Mouse (Mus musculus): ENCODE results near the gene Ptch2.

The Ptch2 gene

DNA sequence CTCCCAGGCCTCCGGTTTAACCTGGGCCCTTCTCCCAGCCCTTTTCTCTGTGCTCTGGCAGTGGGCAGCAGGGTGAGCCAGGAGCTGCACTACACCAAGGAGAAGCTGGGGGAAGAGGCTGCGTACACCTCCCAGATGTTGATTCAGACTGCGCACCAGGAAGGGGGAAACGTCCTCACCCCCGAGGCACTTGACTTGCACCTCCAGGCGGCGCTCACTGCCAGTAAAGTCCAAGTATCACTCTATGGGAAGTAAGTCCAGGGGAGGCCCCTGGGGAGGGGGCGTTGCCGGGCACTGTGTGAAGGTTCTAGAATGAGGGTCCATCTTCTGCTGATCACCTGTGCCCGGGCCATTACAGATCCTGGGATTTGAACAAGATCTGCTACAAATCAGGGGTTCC lies 8.8 kb downstream of the Ptch2 start:
- DNase-seq (ENCODE audit: low spot score in 2 of 2), result no peak

DNA sequence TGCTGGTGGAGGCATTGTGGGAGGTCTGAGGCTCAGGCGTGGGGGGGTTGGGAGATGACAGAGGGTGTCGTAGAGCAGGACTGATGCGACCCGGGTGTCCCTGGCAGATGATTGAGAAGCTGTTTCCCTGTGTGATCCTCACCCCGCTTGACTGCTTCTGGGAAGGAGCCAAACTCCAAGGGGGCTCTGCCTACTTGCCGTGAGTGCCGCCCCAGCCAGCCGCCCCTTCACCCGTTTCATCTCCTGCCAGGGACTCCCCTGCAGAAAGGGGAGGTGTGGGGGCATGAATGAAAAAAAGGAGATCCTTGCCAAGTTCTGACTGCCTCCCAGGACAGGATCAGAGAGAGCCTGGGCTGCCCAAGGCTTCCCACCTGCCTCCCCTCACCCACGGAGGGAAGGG lies 9.3 kb downstream of the Ptch2 start:
- no peak for DNase-seq (ENCODE audit: low spot score in 2 of 2)

DNA sequence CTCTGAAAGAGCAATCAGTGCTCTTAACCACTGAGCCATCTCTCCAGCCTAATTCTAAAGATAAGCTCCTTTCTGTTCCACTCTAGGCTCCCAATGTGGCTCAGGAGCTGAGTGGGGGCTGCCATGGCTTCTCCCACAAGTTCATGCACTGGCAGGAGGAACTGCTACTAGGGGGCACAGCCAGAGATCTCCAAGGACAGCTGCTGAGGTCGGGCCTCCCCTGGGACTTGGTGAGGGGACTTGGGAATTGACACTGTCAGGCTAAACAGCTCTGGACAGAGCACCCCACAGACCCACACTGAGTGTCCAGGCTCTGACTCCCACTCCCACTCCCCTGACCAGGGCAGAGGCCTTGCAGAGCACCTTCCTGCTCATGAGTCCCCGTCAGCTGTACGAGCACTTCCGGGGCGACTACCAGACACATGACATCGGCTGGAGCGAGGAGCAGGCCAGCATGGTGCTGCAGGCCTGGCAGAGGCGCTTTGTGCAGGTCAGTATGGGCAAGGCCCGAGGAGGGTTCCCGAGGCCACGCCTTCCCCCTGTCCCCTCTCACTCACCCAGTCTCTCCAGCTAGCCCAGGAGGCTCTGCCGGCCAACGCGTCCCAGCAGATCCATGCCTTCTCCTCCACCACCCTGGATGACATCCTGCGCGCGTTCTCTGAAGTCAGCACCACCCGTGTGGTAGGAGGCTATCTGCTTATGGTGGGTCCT lies 12.1 kb downstream of the Ptch2 start:
- DNase-seq (ENCODE audit: low spot score in 2 of 2), result no peak

DNA sequence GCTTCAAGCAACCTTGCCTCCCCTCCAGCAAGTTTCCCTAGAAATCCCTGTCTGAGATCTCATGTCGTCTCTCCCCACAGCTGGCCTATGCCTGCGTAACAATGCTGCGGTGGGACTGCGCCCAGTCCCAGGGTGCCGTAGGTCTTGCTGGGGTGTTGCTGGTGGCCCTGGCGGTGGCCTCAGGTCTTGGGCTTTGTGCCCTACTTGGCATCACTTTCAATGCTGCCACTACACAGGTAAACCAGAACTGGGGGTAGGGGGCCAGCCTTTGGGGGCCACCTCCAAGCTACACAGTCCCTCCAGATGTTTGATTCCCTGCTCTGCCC lies 12.6 kb downstream of the Ptch2 start:
- DNase-seq (ENCODE audit: low spot score in 2 of 2), result no peak

DNA sequence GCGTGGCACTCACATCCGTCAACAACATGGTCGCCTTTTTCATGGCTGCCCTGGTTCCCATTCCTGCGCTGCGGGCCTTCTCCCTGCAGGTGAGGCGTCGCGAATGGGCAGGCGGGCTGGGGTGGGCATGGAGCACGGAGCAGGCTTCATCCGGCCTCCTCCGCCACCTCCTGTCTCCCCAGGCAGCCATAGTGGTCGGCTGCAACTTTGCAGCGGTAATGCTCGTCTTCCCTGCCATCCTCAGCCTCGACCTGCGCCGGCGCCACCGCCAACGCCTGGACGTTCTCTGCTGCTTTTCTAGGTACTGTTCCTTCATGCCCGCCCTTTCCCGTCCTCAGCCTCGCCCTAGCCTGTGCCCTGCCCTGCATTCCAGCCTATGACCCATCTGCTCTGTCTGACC lies 13.5 kb downstream of the Ptch2 start:
- DNase-seq (ENCODE audit: low spot score in 2 of 2), result no peak

DNA sequence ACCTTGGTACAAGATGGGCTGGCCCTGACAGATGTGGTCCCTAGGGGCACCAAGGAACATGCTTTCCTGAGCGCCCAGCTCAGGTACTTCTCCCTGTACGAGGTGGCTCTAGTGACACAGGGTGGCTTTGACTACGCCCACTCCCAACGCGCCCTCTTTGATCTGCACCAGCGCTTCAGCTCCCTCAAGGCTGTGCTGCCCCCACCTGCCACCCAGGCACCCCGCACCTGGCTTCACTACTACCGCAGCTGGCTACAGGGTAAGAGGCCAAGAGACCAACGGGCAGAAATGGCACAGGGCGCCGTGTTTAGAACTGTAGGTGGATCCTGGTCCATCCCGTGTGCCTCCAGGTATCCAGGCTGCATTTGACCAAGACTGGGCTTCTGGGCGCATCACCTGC lies 14.4 kb downstream of the Ptch2 start:
- no peak for DNase-seq (ENCODE audit: low spot score in 2 of 2)

DNA sequence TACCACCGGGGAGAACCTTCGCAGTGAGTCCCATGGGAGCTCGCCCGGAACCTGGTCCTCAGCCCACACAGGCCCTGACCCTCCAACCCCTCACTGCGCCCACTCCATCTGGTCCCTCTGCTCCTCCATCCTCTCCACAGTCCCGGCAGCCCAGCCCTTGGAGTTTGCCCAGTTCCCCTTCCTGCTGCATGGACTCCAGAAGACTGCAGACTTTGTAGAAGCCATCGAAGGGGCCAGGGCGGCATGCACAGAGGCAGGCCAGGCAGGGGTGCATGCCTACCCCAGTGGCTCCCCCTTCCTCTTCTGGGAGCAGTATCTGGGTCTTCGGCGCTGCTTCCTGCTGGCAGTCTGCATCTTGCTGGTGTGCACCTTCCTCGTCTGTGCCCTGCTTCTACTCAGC lies 15.1 kb downstream of the Ptch2 start:
- no peak for DNase-seq (ENCODE audit: low spot score in 2 of 2)

DNA sequence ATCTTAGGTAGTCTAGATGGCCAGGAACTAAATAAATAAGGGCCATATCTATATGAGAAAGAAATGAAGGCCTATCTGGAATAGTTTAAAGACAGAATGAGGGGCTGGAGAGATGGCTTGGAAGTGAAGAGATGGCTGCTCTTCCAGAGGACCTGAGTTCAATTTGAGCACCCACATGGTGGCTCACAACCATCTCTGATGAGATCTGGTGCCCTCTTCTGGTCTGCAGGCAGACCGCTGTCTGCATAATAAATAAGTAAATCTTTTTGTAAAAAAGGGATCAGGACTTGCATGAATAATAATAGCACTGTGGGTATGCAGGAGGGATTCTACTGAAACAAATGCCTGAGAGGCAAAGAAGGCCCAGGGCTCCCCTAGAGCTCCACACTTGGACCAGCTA lies 17.4 kb downstream of the Ptch2 start:
- DNase-seq (ENCODE audit: low spot score in 2 of 2), result no peak

DNA sequence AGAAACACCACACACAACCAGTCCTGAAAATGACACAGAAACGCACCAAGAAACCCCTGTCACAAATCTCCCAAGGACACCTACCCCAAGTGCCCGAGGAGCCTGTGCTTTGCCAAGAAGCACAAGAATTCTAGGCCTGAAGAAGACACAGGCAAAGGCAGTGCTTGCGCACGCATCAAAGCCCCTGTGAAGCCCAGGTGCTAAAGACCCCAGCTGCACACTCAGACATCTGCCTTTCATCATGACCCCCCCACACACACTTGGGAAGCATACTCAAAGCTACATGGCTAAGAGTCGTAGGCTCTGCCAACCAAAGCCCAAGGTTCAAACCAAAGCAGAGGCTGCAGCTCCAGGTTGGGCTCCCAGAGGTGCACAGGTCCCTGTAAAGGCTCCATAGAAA lies 19.7 kb downstream of the Ptch2 start:
- DNase-seq (ENCODE audit: low spot score in 2 of 2), result no peak

DNA sequence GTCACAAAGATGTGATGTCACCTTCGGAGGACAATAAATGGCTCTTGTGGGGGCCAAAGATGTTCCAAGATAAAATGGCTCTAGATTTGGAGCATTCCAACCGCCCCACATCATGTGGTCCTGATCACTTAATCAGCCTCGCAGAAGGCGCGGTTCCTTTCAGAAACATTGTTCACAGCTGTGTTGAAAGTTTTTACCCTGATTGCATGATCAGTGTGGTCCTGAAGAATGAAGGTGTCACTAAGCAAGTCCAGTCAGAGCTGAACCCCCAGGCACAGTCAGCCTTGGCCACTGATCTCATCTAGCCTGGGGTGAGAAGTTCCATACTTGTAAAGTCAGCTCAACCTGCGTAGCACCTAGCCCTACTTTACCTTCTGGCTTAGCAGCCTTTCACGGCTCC lies 22.1 kb downstream of the Ptch2 start:
- DNase-seq (ENCODE audit: low spot score in 2 of 2), result no peak

DNA sequence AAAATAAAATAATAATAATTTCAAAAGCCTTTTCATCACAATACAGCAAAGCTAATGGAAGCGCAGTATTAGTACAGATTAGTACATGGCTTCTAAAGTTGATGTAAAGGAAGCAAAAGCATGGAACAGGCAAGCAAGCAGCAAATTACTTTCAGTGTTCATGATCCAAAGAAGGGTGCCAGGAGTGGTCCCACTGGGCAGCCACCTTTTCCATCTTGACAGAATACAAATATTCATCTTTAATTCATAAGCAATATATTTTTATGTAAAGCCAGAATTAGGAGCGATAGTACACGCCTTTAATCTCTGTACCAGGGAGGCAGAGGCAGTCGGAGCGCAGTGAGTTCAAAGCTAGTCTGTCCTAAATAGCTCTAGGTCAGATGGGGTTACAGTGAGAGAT lies 23.8 kb downstream of the Ptch2 start:
- DNase-seq (ENCODE audit: low spot score in 2 of 2), result no peak

DNA sequence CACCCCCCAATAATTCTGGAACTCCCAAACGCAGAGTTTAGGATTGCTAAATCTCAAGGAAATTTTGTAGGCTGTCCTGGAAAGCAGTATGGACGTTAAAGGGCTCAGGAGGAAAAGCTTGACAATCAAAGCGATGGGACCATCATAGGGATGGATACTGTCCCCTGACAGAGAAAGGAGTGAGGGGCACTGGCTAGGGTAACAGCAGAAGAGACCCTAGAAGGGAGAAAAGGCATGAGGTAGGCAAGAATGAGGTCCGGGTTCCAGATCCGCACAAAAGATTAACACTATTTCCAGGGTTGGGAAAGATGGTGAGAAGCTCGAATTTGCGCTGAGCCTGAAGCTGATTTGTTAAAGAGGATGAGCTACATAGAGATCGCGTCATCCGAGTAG lies 24.2 kb downstream of the Ptch2 start:
- DNase-seq (ENCODE audit: low spot score in 2 of 2), result no peak

DNA sequence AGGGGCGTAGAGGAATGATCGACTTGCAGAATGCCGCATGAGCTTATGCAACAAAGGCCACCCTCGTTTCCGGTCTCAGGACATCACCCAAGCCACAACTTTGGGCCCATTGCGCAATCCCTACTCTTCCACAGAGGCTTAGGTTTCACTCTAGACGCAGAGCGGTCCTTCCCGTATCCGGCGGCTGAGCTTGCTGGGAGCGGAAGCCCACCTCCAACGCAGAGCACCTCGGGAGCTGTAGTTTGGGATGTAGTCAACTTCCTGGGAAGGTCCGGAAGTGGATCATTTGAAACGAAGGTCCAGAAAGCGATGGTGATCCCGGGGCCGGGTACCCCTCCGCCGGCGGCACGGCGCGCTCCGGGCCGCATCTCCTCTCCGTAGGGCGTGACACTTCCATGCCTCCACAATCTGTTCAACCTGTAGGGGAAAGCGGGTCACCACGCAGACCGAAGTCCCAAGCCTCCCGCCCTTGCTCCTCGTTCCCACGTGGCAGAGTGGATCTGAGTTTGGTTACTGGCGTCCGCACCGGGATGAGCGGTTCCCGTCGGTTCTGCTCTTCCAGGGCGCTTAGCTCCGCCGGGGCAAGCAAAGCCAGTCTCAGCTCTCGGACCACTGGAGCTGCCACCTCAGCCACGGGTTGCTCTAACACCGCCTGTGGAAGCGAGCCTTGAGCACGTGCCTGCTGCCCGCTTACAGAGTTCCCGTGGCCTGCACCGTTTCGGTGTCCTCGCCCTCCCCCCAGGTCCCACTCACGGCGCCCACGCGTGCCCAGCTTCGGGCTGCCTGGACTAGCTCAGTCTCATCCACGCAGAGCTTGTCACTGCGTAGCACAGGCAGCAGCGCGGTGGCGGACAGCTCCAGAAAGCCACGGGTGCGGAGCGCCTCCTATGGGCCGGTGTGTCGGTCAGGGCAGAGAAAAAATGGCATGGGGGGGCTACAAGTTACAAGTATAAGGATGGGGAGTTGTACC lies 24.9 kb downstream of the Ptch2 start:
- peak; percentile 91 to 94 for DNase-seq (ENCODE audit: low spot score in 2 of 2)

DNA sequence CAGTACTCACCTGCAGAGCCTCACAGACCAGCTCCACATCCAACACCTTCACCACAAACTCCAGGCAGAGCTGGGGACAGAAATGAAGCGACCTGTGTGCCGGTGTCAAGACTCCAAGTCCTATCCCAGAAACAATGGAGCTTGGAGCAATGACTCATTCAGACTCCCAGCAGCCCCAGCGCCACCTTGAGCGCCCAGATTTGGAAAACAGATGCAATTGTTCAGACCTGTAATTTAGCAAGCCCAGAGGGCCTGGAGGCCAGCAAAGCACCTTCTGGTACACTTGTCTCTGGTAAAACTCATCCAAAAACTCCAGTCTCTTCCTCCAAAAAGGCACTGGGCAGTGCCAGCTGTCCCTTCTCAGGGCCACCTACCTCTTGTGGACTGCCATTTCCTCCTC lies 26.3 kb downstream of the Ptch2 start:
- no peak for DNase-seq (ENCODE audit: low spot score in 2 of 2)

DNA sequence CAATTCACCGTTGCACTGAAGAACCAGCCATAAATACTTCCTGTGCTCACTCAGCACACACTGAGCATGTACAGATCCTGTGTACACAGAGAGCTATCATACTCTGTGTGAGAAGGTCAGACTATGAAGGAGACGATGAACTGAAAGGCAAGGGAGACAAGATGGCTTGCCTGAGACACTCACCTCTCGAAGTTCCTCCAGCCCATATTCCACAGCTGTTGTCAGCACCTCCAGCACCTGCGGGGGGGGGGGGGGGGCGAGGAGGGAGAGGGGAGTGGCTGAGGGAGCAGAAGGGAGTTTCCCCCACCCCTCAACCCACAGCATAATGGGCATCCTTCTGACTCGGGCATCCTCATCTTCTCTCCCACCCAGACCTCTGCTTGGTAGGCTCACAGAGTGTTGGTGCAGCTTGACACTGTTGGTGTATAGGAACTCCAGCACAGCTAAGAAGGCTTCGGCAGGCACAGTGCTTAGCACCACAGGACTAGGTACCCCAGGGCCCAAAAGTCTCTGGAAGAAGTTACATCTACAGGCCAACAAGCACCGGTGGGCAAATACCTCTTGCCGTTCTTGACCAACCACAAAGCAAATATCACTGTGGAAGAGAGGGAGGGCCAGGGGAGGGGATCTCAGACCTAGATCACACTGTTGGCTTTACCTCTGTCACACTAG lies 27.8 kb downstream of the Ptch2 start:
- no peak for DNase-seq (ENCODE audit: low spot score in 2 of 2)

DNA sequence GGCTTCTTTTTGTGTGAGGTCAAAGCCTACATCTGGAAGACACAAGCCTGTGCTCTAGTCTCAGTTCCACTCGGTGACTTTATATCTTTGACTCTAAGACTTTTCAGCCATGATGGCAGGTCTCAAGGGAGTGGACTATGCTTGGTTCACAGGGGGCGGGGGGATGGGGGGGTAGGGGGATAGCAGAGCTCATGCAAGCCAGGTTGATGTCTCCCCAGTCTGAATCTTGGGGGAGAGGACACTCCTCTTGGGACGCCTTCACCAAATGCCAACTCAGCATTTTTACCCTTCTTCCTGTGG lies 28.3 kb downstream of the Ptch2 start:
- DNase-seq (ENCODE audit: low spot score in 2 of 2), result no peak

DNA sequence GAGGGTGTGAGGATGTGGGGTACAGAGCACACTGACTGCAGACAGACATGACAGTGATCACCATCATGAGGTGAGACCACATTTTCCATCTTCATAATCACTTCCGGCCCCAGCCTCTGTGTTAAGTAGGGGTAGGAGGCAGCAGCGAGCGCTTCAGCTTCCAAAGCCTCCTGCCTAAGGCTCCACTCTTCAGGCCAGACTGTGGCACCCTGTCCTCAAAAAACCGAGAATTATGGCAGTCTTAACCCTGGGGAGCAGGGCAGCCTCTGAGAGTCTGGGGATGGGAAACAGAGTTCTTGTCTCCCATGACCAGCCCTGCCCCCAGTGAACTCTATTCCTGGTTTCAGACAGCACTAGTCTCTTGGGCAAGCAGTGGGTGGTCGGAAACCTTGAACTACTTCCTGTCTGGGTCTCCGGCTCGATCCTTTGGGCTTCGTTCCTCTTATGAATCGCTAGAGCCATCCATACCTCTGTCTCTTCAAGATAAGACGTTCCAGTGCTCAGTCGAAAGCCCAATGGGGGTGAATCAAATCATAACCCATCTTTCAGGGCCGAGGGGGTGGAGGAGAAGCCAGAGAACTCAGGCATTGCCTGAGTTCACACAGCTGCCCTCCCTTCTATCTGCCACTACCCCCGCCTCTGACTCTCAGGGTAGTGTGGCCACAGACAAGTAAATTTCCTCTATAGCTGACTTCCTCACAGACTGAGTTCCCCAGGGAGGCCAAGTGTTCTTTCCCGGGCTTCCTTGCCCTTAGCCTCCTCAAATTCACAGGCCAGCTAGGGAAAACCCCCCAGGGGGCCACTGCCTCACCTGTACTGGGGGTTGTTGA lies 28.9 kb downstream of the Ptch2 start:
- no peak for DNase-seq (ENCODE audit: low spot score in 2 of 2)

DNA sequence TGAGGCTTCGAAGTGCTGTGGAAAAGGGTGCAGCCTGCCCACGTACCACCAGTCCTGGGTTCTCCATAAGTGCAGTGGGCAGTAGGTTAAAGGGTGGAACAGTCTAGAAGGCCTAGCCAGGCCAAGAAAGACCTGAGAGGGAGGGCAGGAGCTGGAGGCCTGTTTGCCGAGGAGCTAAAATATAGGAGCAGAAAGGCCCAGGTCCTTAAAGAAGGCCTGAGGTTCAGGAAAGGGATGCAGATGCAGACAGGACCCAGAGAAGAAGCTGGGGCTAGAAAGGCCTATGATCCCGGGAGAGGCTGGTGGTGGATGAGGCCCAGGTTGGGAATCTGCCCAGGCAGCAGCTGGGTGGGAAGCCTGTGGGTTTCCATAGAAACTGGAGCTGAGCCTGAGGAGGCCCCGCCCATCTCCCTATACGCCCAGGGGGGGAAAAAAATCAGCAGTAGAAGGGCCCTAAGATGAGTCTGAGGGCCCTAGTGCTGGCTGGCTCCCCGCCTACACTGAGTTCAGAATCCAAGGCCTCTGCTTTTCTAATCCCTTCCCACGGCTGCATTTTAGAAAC lies 29.6 kb downstream of the Ptch2 start, which contains the start of gene Btbd19:
Gene Btbd19 (minus strand): TSS at position 378 of the 562 bp plus-strand sequence.
- DNase-seq (ENCODE audit: low spot score in 2 of 2), result peak; percentile 86

DNA sequence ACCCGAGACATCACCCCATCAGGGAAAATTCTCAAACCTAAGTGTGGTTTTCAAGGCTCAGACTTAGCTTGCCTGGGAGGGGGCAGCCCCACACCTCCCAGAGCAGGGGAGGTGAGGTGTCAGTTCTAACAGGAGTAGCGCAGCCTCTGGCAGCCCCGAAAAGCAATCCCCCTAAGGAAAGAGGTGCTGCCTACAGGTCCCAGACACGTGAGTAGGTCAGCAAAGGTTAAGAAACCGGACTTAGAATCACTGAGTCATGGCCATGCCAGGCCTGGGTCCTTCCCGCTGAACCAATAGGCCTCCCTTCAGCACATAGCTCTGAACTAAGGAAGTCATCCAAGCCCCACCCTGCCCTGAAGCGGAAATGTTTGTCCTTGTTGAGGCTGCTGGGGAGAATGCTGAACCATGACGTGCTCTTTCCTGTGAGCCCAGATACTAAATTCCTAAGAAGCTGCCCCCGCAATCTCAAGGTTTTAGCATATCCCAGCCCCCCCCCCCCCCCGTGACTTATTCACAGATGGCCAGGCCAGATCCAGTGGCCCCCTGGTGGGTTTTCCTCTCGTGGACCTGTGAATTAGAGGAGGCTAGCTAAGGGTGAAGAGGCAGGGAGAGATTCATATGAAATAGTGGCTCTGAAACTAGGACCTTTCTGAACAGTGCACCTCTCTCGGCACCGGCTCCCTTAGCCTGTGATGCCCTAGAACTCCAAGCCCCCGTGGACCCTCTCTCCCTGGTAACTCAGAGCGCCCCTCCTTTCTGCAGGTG lies 30.2 kb downstream of the Ptch2 start:
- peak; percentile 76 for DNase-seq (ENCODE audit: low spot score in 2 of 2)

DNA sequence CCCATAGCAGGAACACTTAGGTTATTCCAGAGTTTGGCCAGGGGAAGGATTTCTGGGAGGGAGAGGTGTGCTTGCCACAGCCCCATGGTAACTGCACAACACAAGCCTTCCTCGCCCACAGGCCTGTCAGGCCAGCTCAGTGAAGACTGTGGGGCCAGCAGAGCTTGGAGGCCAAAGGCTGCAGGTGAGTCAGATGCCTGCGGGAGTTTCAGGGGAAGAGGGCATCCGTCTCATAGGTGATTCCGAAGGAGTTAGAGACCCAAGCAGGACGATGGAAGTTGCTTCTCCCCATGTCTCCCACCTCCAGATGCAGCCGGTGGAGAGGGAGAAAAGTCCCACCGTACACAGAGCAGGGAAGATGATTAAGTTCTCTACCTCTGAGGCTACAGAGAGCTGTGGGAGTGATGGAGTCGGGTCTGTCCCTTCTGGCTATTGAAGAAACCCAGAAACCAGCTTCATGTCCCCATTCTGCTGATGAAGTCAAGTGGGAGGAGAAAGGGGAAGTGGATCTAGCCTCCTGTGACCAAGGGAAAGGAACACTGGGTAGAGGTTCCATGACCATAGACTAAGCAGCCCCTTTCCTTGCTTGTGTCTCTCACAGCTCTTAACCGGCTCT lies 30.9 kb downstream of the Ptch2 start, which contains the start of gene Tctex1d4:
Gene Tctex1d4 (plus strand): TSS at position 120 of the 616 bp plus-strand sequence.
- DNase-seq (ENCODE audit: low spot score in 2 of 2), result no peak

Data from urinary bladder, postnatal 4 days (tissue).